26 mouse cellular contexts compared by ENCODE assay signal in the genomic region with DNA sequence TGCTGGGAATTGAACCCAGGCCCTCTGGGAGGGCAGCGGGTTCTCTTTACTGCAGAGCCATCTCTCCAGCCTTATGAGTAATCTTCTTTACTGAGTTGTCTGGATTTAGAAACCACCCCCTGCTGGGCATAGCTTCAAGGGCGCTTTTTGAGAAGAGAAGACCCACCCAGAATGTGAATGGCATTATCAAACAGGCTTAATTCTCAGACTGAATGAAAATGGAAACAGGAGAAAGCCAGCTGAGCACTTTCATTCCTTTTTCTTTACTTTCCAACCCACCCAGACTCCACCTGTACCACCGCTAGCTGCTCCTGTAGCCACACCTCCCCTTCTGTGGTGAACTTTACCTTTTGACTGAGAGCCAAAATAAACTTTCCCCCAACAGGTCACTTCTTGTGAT. TPM values are rescaled to one million over a fixed set of nuclear protein-coding genes. Genes with fewer than 3 reads are reported as not detected.
"Had no signal": no experiment of that assay in that cellular context is flagged by ENCODE, and none has a peak within 500 bp of the region (broad histone marks: within the 10 kb centered on the region; RNA-seq: fewer than 3 reads in every experiment).

No protein-coding gene starts in this region.

- H3K4me1 ChIP-seq: limb, embryonic 10.5 days; limb, embryonic 13.5 days; liver, embryonic 12.5 days; liver, embryonic 15.5 days had no signal

- ATAC-seq: intestine, embryonic 16.5 days; liver, embryonic 12.5 days had no signal

- H3K4me2 ChIP-seq: limb, embryonic 13.5 days; liver, embryonic 12.5 days; liver, embryonic 15.5 days; midbrain, embryonic 11.5 days had no signal

- H3K36me3 ChIP-seq: limb, embryonic 10.5 days; limb, embryonic 13.5 days; liver, embryonic 12.5 days; liver, embryonic 15.5 days had no signal

- H3K27ac ChIP-seq: layer of hippocampus, adult 2 months; limb, embryonic 10.5 days; limb, embryonic 13.5 days; liver, embryonic 12.5 days; liver, embryonic 15.5 days; stomach, postnatal 0 days had no signal

- H3K9me3 ChIP-seq: limb, embryonic 10.5 days; limb, embryonic 13.5 days; liver, embryonic 12.5 days; liver, embryonic 15.5 days had no signal

- DNase-seq: kidney, adult 8-10 months; kidney, postnatal 25 days; layer of hippocampus, adult 9-11 months; lung, adult 2 months; lung, postnatal 14 days; lung, postnatal 4 days; midbrain, embryonic 14.5 days; right cerebral cortex, postnatal 4 days; thymus, adult 18-20 months; thymus, postnatal 36 days had no signal

- H3K9ac ChIP-seq: limb, embryonic 13.5 days; liver, embryonic 12.5 days; liver, embryonic 15.5 days had no signal

- H3K27me3 ChIP-seq: limb, embryonic 13.5 days; liver, embryonic 12.5 days; liver, embryonic 15.5 days had no signal

- H3K4me3 ChIP-seq: layer of hippocampus, adult 2 months; limb, embryonic 10.5 days; limb, embryonic 13.5 days; liver, embryonic 12.5 days; liver, embryonic 15.5 days had no signal

RNA-seq across cellular contexts. Expression of gene Zfp57, which starts 5.5 kb away (rescaled TPM):
- total RNA-seq: megakaryocyte-erythroid progenitor cell, adult 5-6 weeks had no signal

RNA-seq across cellular contexts. Expression of gene H2-M5, which starts 6.1 kb away (rescaled TPM):
- total RNA-seq: megakaryocyte progenitor cell, adult 5-6 weeks; megakaryocyte-erythroid progenitor cell, adult 5-6 weeks had no signal
- polyA plus RNA-seq: large intestine, adult 2 months; liver, embryonic 15.5 days had no signal

RNA-seq across cellular contexts. Expression of gene 2410137M14Rik, which starts 14.4 kb away (rescaled TPM):
- total RNA-seq: layer of hippocampus, adult 2 months; megakaryocyte progenitor cell, adult 5-6 weeks; megakaryocyte-erythroid progenitor cell, adult 5-6 weeks; midbrain, postnatal 0 days had no signal
- polyA plus RNA-seq: intestine, embryonic 16.5 days; kidney, embryonic 16.5 days; large intestine, adult 2 months; limb, embryonic 10.5 days; limb, embryonic 13.5 days; liver, embryonic 12.5 days; liver, embryonic 15.5 days; lung, embryonic 16.5 days; midbrain, embryonic 11.5 days; neural tube, embryonic 11.5 days; stomach, embryonic 14.5 days; stomach, postnatal 0 days had no signal

RNA-seq across cellular contexts. Expression of gene Mog, which starts 27.8 kb away (rescaled TPM):
- total RNA-seq: megakaryocyte progenitor cell, adult 5-6 weeks; megakaryocyte-erythroid progenitor cell, adult 5-6 weeks; midbrain, postnatal 0 days had no signal
- polyA plus RNA-seq: intestine, embryonic 16.5 days; large intestine, adult 2 months; liver, embryonic 12.5 days; liver, embryonic 15.5 days; lung, adult 2 months had no signal
